14 mouse cellular contexts compared by ENCODE assay signal in genomic region chr7:63905642-63906041, GRCm38 (mm10). TPM values are rescaled to one million over a fixed set of nuclear protein-coding genes. Genes with fewer than 3 reads are reported as not detected.
DNase-seq lines count a peak whose midpoint lies in the region; ATAC-seq and TF ChIP-seq lines count a peak whose summit lies in the region.
"Had no signal": no experiment of that assay in that cellular context is flagged by ENCODE, and none has a peak within 500 bp of the region (broad histone marks: within the 10 kb centered on the region; RNA-seq: fewer than 3 reads in every experiment).

No protein-coding gene starts in this region.

- no peaks in the 10 kb centered on the region for H3K27me3 ChIP-seq in hindbrain, embryonic 10.5 days (ENCODE audit: insufficient read depth, poor library complexity, severe bottlenecking)
- no peaks in the 10 kb centered on the region for H3K27me3 ChIP-seq in hindbrain, embryonic 16.5 days (replicated peaks; ENCODE audit: control insufficient read depth, insufficient read depth, low read length)
- no peaks in the 10 kb centered on the region; the same call in 1 of the 2 replicates for H3K27me3 ChIP-seq in G1E (ENCODE audit: insufficient read depth, low read length)
- H3K27me3 ChIP-seq in liver, embryonic 12.5 days (replicated peaks) = no peaks in the 10 kb centered on the region
- no peaks in the 10 kb centered on the region for H3K27me3 ChIP-seq in forebrain, postnatal 0 days (ENCODE audit: insufficient read depth, low read length)
- H3K27me3 ChIP-seq: CH12.LX had no signal

- no peaks in the 10 kb centered on the region for H3K36me3 ChIP-seq in hindbrain, embryonic 10.5 days
- no peaks in the 10 kb centered on the region for H3K36me3 ChIP-seq in hindbrain, embryonic 16.5 days (ENCODE audit: control insufficient read depth, insufficient read depth, low read length)
- peaks cover 64% of the 10 kb centered on the region for H3K36me3 ChIP-seq in G1E (replicated peaks)
- no peaks in the 10 kb centered on the region for H3K36me3 ChIP-seq in liver, embryonic 12.5 days
- H3K36me3 ChIP-seq in forebrain, postnatal 0 days (ENCODE audit: insufficient read depth) = no peaks in the 10 kb centered on the region

- peak overlapping the region; percentile 35; the same call in 1 of the 2 replicates for H3K27ac ChIP-seq in hindbrain, embryonic 10.5 days
- no peak overlapping the region for H3K27ac ChIP-seq in hindbrain, embryonic 16.5 days (ENCODE audit: low read depth, low read length)
- H3K27ac ChIP-seq in liver, embryonic 12.5 days = peak overlapping the region; percentile 45
- H3K27ac ChIP-seq in forebrain, postnatal 0 days (ENCODE audit: low read depth, low read length) = no peak overlapping the region

- intact Hi-C loops in left cerebral cortex, postnatal 25 days (cut with DNase I) = no loop called here

- no peak for ATAC-seq in hindbrain, embryonic 16.5 days
- peak; percentile 48; the same call in 1 of the 2 replicates for ATAC-seq in G1E (ENCODE audit: extremely low read depth, insufficient number of reproducible peaks, low FRiP score, poor library complexity, severe bottlenecking)
- 0 out of 2 replicates have a peak, but pooled peaks have one; percentile 16 for ATAC-seq in common myeloid progenitor, adult 5-6 weeks (replicated peaks; ENCODE audit: low read depth, poor library complexity, severe bottlenecking)
- ATAC-seq in liver, embryonic 12.5 days = peak; percentile 58; the same call in 1 of the 2 replicates
- no peak for ATAC-seq in forebrain, postnatal 0 days

- H3K4me3 ChIP-seq in hindbrain, embryonic 10.5 days = no peak overlapping the region
- no peak overlapping the region for H3K4me3 ChIP-seq in hindbrain, embryonic 16.5 days (ENCODE audit: low read length)
- no peak overlapping the region; the same call in 1 of the 2 replicates for H3K4me3 ChIP-seq in G1E (ENCODE audit: low read depth, low read length)
- H3K4me3 ChIP-seq in liver, embryonic 12.5 days = no peak overlapping the region
- H3K4me3 ChIP-seq in forebrain, postnatal 0 days (ENCODE audit: low read depth, low read length) = no peak overlapping the region

- no peak for DNase-seq in hindbrain, embryonic 10.5 days (ENCODE audit: low spot score)
- DNase-seq in G1E (ENCODE audit: low spot score) = no peak
- no peak for DNase-seq in ovary, adult 18-20 months (ENCODE audit: low spot score)
- no peak for DNase-seq in forebrain, postnatal 0 days
- no peak for DNase-seq in left cerebral cortex, postnatal 25 days (ENCODE audit: low spot score in 2 of 2)
- DNase-seq: lung, postnatal 10 days; right cerebral cortex, postnatal 14 days had no signal

- H3K9me3 ChIP-seq in hindbrain, embryonic 10.5 days = no peaks in the 10 kb centered on the region
- no peaks in the 10 kb centered on the region for H3K9me3 ChIP-seq in hindbrain, embryonic 16.5 days (ENCODE audit: control insufficient read depth, low read length)
- no peaks in the 10 kb centered on the region for H3K9me3 ChIP-seq in G1E (replicated peaks)
- no peaks in the 10 kb centered on the region for H3K9me3 ChIP-seq in liver, embryonic 12.5 days (replicated peaks)
- H3K9me3 ChIP-seq in forebrain, postnatal 0 days (ENCODE audit: low read length) = no peaks in the 10 kb centered on the region

- no peak overlapping the region for H3K4me2 ChIP-seq in hindbrain, embryonic 16.5 days (ENCODE audit: low read length)
- H3K4me2 ChIP-seq in liver, embryonic 12.5 days = peak overlapping the region; percentile 33
- H3K4me2 ChIP-seq in forebrain, postnatal 0 days (ENCODE audit: low read depth) = no peak overlapping the region

- H3K9ac ChIP-seq in hindbrain, embryonic 16.5 days (ENCODE audit: low read depth, low read length) = no peak overlapping the region
- H3K9ac ChIP-seq in liver, embryonic 12.5 days = 0 out of 2 replicates have a peak overlapping the region, but pooled peaks have one; percentile 23
- no peak overlapping the region for H3K9ac ChIP-seq in forebrain, postnatal 0 days

- H3K4me1 ChIP-seq in hindbrain, embryonic 10.5 days (replicated peaks) = peaks cover 46% of the 10 kb centered on the region
- H3K4me1 ChIP-seq in hindbrain, embryonic 16.5 days (ENCODE audit: control insufficient read depth, insufficient read depth, low read depth, low read length) = peaks cover 29% of the 10 kb centered on the region
- H3K4me1 ChIP-seq in G1E (ENCODE audit: insufficient read depth, low read depth, low read length) = peaks cover 91% of the 10 kb centered on the region
- H3K4me1 ChIP-seq in liver, embryonic 12.5 days = peaks cover 77% of the 10 kb centered on the region
- peaks cover 7% of the 10 kb centered on the region for H3K4me1 ChIP-seq in forebrain, postnatal 0 days (ENCODE audit: insufficient read depth)

- WGBS in hindbrain, embryonic 10.5 days = 86% methylated on average over 5 of the region's 5 CpGs
- 91% methylated on average over 5 of the region's 5 CpGs for WGBS in hindbrain, embryonic 16.5 days
- 37% methylated on average over 5 of the region's 5 CpGs for WGBS in liver, embryonic 12.5 days (ENCODE audit: insufficient replicate concordance)
- 89% methylated on average over 5 of the region's 5 CpGs for WGBS in forebrain, postnatal 0 days

- no peak for TF ChIP-seq CTCF in G1E (IDR thresholded peaks at IDR 0.05; ENCODE audit: low read depth, low read length)
- no peak for TF ChIP-seq CTCF in forebrain, postnatal 0 days (IDR thresholded peaks at IDR 0.05; ENCODE audit: low read depth)

RNA-seq across cellular contexts. Expression of gene E030018B13Rik, which starts 11.0 kb away (rescaled TPM):
- not detected in 2 replicates for polyA plus RNA-seq in hindbrain, embryonic 10.5 days (2016; fragmentation: Nextera tagmentation; extraction: Ambion mirVana)
- not detected in 2 replicates for polyA plus RNA-seq in hindbrain, embryonic 16.5 days (2015; fragmentation: Nextera tagmentation; extraction: Ambion mirVana)
- total RNA-seq in G1E (2014; fragmentation: Nextera tagmentation) (not detected in 2 replicates), G1E (2017) (not detected in 2 replicates)
- polyA plus RNA-seq in G1E (2012) = not detected in 2 replicates
- total RNA-seq in common myeloid progenitor, adult 5-6 weeks (2017) = not detected in 2 replicates
- polyA plus RNA-seq in liver, embryonic 12.5 days (2016; fragmentation: Nextera tagmentation; extraction: Ambion mirVana) = not detected in 2 replicates
- not detected in 2 replicates for total RNA-seq in forebrain, postnatal 0 days (2014; rRNA removed)
- polyA plus RNA-seq in forebrain, postnatal 0 days (2015; fragmentation: Nextera tagmentation; extraction: Ambion mirVana) = not detected in 2 replicates
- total RNA-seq in left cerebral cortex, postnatal 25 days (2021) = not detected
- total RNA-seq: CH12.LX; layer of hippocampus, postnatal 10 days had no signal
- polyA plus RNA-seq: embryonic facial prominence, embryonic 11.5 days; neural tube, embryonic 11.5 days had no signal

RNA-seq across cellular contexts. Expression of gene Klf13, which starts 33.1 kb away (rescaled TPM):
- polyA plus RNA-seq in hindbrain, embryonic 10.5 days (2016; fragmentation: Nextera tagmentation; extraction: Ambion mirVana) = 31.7 and 33.4 TPM in 2 replicates
- 22.1 and 23.9 TPM in 2 replicates for polyA plus RNA-seq in hindbrain, embryonic 16.5 days (2015; fragmentation: Nextera tagmentation; extraction: Ambion mirVana)
- total RNA-seq in G1E (2014; fragmentation: Nextera tagmentation) (86.9 and 89.5 TPM in 2 replicates), G1E (2017) (14.6 and 16.3 TPM in 2 replicates)
- 57.2 and 68.1 TPM in 2 replicates for polyA plus RNA-seq in G1E (2012)
- 16.4 and 20.1 TPM in 2 replicates for total RNA-seq in common myeloid progenitor, adult 5-6 weeks (2017)
- polyA plus RNA-seq in liver, embryonic 12.5 days (2016; fragmentation: Nextera tagmentation; extraction: Ambion mirVana) = 17.7 and 20.8 TPM in 2 replicates
- 25.5 and 32.0 TPM in 2 replicates for total RNA-seq in forebrain, postnatal 0 days (2014; rRNA removed)
- polyA plus RNA-seq in forebrain, postnatal 0 days (2015; fragmentation: Nextera tagmentation; extraction: Ambion mirVana) = 24.8 and 32.0 TPM in 2 replicates
- 100 to 1,000 TPM; 161 to 167 TPM for total RNA-seq in left cerebral cortex, postnatal 25 days (2021)

Comparison
In these comparisons a context has a peak if more than half of its experiments do, and no peak if none do; other contexts are left out.
1. H3K27ac ChIP-seq: peak in hindbrain, embryonic 10.5 days (single experiment) and liver, embryonic 12.5 days (single experiment); none in hindbrain, embryonic 16.5 days (single experiment) and forebrain, postnatal 0 days (single experiment).
2. ATAC-seq: peak in G1E (single experiment), common myeloid progenitor, adult 5-6 weeks (single experiment) and liver, embryonic 12.5 days (single experiment); none in hindbrain, embryonic 16.5 days (single experiment) and forebrain, postnatal 0 days (single experiment).